Mouse (Mus musculus) testis, adult 2 months (tissue): ENCODE results near the gene Tnnc1. TPM values are rescaled to one million over a fixed set of nuclear protein-coding genes. Genes with fewer than 3 reads are reported as not detected.
A peak's percentile ranks its signal among the peaks of the same experiment; 100 is the strongest.

Source experiments
- H3K27ac ChIP-seq: fragments of 200-500 bp; 2 replicates; pipeline ENCODE4 v1.5.1; 2012; ENCODE audit warnings: low read depth, low read length; ENCODE audit not compliant: control insufficient read depth, insufficient read depth
- H3K27me3 ChIP-seq: fragments of 200-500 bp; 2 replicates; pipeline ENCODE4 v1.6.1; 2012; ENCODE audit warnings: mild to moderate bottlenecking, low read length, moderate library complexity; ENCODE audit not compliant: control insufficient read depth, insufficient read depth
- H3K36me3 ChIP-seq: fragments of 200-500 bp; 2 replicates; pipeline ENCODE4 v1.6.1; 2012; ENCODE audit warnings: mild to moderate bottlenecking, low read length; ENCODE audit not compliant: control insufficient read depth, insufficient read depth
- H3K4me1 ChIP-seq: fragments of 200-500 bp; 2 replicates; pipeline ENCODE4 v1.6.1; 2012; ENCODE audit warnings: low read length; ENCODE audit not compliant: control insufficient read depth, insufficient read depth
- H3K4me3 ChIP-seq: fragments of 200-500 bp; 2 replicates; pipeline ENCODE4 v1.5.1; 2012; ENCODE audit warnings: low read depth, mild to moderate bottlenecking, low read length, moderate library complexity, mixed read lengths; ENCODE audit not compliant: control insufficient read depth
- CTCF ChIP-seq: fragments of 200-500 bp; IDR thresholded peaks from 2 replicates; pipeline ENCODE4 v1.5.1; 2012; ENCODE audit warnings: low read depth, mild to moderate bottlenecking, inconsistent platforms, low read length, moderate library complexity; ENCODE audit not compliant: control insufficient read depth, insufficient read depth, insufficient replicate concordance
- POLR2A ChIP-seq: fragments of 200-500 bp; IDR thresholded peaks from 2 replicates; pipeline ENCODE4 v1.6.1; 2012; ENCODE audit warnings: low read depth, mild to moderate bottlenecking, inconsistent platforms, low read length, moderate library complexity; ENCODE audit not compliant: control insufficient read depth
- polyA plus RNA-seq: library from polyadenylated mRNA; depleted of rRNA; stranded (reverse); fragments of >200 nt; gene quantifications from 2 replicates; pipeline ENCODE4 v1.2.3, GENCODE M21; 2012

Tnnc1 gene
- polyA plus RNA-seq, 1 experiment: 0.59 TPM

- H3K36me3 ChIP-seq: no peaks in the 10 kb centered on the region
- no peak overlapping the region for H3K27ac ChIP-seq
- peaks cover 2% of the 10 kb centered on the region; the same call in 1 of the 2 replicates for H3K4me1 ChIP-seq
- TF ChIP-seq POLR2A (no peak), CTCF (no peak; the same call in 1 of the 2 replicates)
- H3K4me3 ChIP-seq: no peak overlapping the region
- no peaks in the 10 kb centered on the region for H3K27me3 ChIP-seq
Measured at GRCm38 (mm10) chr14:31195968-31196367, 12.1 kb upstream of the Tnnc1 start.

GRCm38 (mm10) chr14:31197547-31198516, 10.3 kb upstream of the Tnnc1 start:
- H3K4me1 ChIP-seq: peaks cover 2% of the 10 kb centered on the region; the same call in 1 of the 2 replicates
- TF ChIP-seq POLR2A (no peak), CTCF (no peak)
- H3K4me3 ChIP-seq: no peak overlapping the region
- no peaks in the 10 kb centered on the region for H3K36me3 ChIP-seq
- no peaks in the 10 kb centered on the region for H3K27me3 ChIP-seq
- no peak overlapping the region for H3K27ac ChIP-seq

GRCm38 (mm10) chr14:31199599-31199998, 8.5 kb upstream of the Tnnc1 start:
- Histone ChIP-seq H3K4me1 (peaks cover 2% of the 10 kb centered on the region; the same call in 1 of the 2 replicates), H3K27ac (no peak overlapping the region), H3K27me3 (no peaks in the 10 kb centered on the region), H3K4me3 (no peak overlapping the region), H3K36me3 (no peaks in the 10 kb centered on the region)
- no peak for TF ChIP-seq POLR2A

GRCm38 (mm10) chr14:31200038-31200437, 8.1 kb upstream of the Tnnc1 start:
- Histone ChIP-seq H3K27me3 (no peaks in the 10 kb centered on the region), H3K36me3 (no peaks in the 10 kb centered on the region), H3K27ac (no peak overlapping the region), H3K4me3 (no peak overlapping the region), H3K4me1 (peaks cover 1% of the 10 kb centered on the region)
- TF ChIP-seq CTCF (no peak), POLR2A (no peak)

GRCm38 (mm10) chr14:31204844-31205243, 3.3 kb upstream of the Tnnc1 start:
- H3K27ac ChIP-seq: no peak overlapping the region
- no peaks in the 10 kb centered on the region for H3K36me3 ChIP-seq
- no peak overlapping the region for H3K4me3 ChIP-seq
- peaks cover 13% of the 10 kb centered on the region for H3K4me1 ChIP-seq
- H3K27me3 ChIP-seq: no peaks in the 10 kb centered on the region
- TF ChIP-seq POLR2A: no peak

GRCm38 (mm10) chr14:31205244-31205561, 2.9 kb upstream of the Tnnc1 start:
- H3K27ac ChIP-seq: 0 out of 2 replicates have a peak overlapping the region, but pooled peaks have one; percentile 8
- no peaks in the 10 kb centered on the region for H3K27me3 ChIP-seq
- TF ChIP-seq CTCF: no peak
- no peak for TF ChIP-seq POLR2A
- H3K36me3 ChIP-seq: no peaks in the 10 kb centered on the region
- peak overlapping the region; percentile 19 for H3K4me3 ChIP-seq
- H3K4me1 ChIP-seq: peaks cover 13% of the 10 kb centered on the region

GRCm38 (mm10) chr14:31205562-31206467, 2.3 kb upstream of the Tnnc1 start:
- Histone ChIP-seq H3K36me3 (no peaks in the 10 kb centered on the region), H3K27me3 (no peaks in the 10 kb centered on the region), H3K4me1 (peaks cover 13% of the 10 kb centered on the region), H3K27ac (peak overlapping the region; percentile 69), H3K4me3 (peak overlapping the region; percentile 92)
- TF ChIP-seq CTCF (no peak), POLR2A (no peak)
